Mouse (Mus musculus) cerebellum, adult 2 months (tissue): ENCODE data around the gene Ncapd2.

Source experiments
- CTCF ChIP-seq: fragments of 200-500 bp; IDR thresholded peaks from 2 replicates; pipeline ENCODE4 v1.5.1; 2011; ENCODE audit warnings: low read depth, mild to moderate bottlenecking, control low read depth, low read length, moderate library complexity, borderline replicate concordance; ENCODE audit not compliant: insufficient read depth
- POLR2A ChIP-seq: fragments of 200-500 bp; IDR thresholded peaks from 2 replicates; pipeline ENCODE4 v1.6.1; 2011; ENCODE audit warnings: low read length, control low read depth, borderline replicate concordance; ENCODE audit not compliant: insufficient read depth

DNA sequence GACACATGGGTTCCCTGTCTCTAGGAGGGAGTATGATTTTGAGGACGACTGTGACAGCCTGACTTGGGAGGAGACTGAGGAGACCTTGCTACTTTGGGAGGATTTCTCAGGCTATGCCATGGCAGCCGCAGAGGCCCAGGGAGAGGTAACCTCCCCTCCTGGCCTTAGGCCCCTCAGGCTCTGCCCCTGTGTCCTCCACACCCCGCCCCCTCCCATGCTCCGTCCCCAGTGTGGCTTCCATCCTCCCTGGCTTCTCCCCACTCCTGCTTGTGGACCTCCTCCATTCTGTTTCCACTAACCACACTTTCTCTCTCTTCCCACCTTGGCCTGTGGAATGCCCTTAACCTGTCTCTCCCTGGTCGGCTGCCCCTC lies 38.5 kb downstream of the Ncapd2 start:
- TF ChIP-seq CTCF = no peak
- no peak for TF ChIP-seq POLR2A
